Comparison of ENCODE assay signal across 8 mouse cellular contexts in genomic region chr10:57743606-57744016, GRCm38 (mm10). TPM values are rescaled to one million over a fixed set of nuclear protein-coding genes. Genes with fewer than 3 reads are reported as not detected.
DNase-seq lines count a peak whose midpoint lies in the region; ATAC-seq and TF ChIP-seq lines count a peak whose summit lies in the region.

No protein-coding gene starts in this region.

- H3K4me1 ChIP-seq in brown adipose tissue, adult 24 weeks (ENCODE audit: control insufficient read depth, insufficient read depth, insufficient read length, low read length), result no peaks in the 10 kb centered on the region
- H3K4me1 ChIP-seq in forebrain, embryonic 15.5 days, result peaks cover 9% of the 10 kb centered on the region; the same call in 1 of the 2 replicates

- no peaks in the 10 kb centered on the region for H3K9me3 ChIP-seq in forebrain, embryonic 15.5 days

- intact Hi-C loops in gastrocnemius, postnatal 14 days (cut with DNase I; ENCODE audit: low total_unique reads), result loop anchor here (2.0 kb wide), 1 partner anchor 97 kb away; no protein-coding TSS in a partner anchor
- intact Hi-C loops in left cerebral cortex, adult 2 months (cut with DNase I), result loop anchor here (1.0 to 10.0 kb wide), 5 partner anchors 41 to 511 kb away; partner anchors contain the start of genes Fabp7 and Gcc2

- H3K27me3 ChIP-seq in forebrain, embryonic 15.5 days, result no peaks in the 10 kb centered on the region

- peak; percentile 65 for TF ChIP-seq CTCF in left cerebral cortex, adult 2 months (IDR thresholded peaks at IDR 0.05)

- WGBS in forebrain, embryonic 15.5 days, result 1% methylated on average over 6 of the region's 6 CpGs
- 4% methylated on average over 5 of the region's 6 CpGs for WGBS in macrophage (ENCODE audit: missing documents)

- H3K9ac ChIP-seq in forebrain, embryonic 15.5 days (replicated peaks), result peak overlapping the region; percentile 38; the same call in 1 of the 2 replicates

- H3K4me2 ChIP-seq in forebrain, embryonic 15.5 days (replicated peaks), result peak overlapping the region; percentile 50

- H3K36me3 ChIP-seq in forebrain, embryonic 15.5 days, result no peaks in the 10 kb centered on the region
- H3K36me3 ChIP-seq in macrophage (ENCODE audit: inconsistent target), result no peaks in the 10 kb centered on the region

- no peaks in the 10 kb centered on the region for H3K79me2 ChIP-seq in macrophage (ENCODE audit: inconsistent target)

- no peak overlapping the region for H3K27ac ChIP-seq in brown adipose tissue, adult 24 weeks (replicated peaks; ENCODE audit: low read depth, low read length)
- H3K27ac ChIP-seq in forebrain, embryonic 15.5 days (replicated peaks), result no peak overlapping the region
- H3K27ac ChIP-seq in left cerebral cortex, adult 2 months, result no peak overlapping the region
- H3K27ac ChIP-seq in macrophage, result no peak overlapping the region

- peak overlapping the region; percentile 33 for H3K4me3 ChIP-seq in brown adipose tissue, adult 24 weeks (ENCODE audit: insufficient read depth, low read depth, low read length)
- peak overlapping the region; percentile 41 for H3K4me3 ChIP-seq in forebrain, embryonic 15.5 days
- peak overlapping the region; percentile 44 for H3K4me3 ChIP-seq in left cerebral cortex, adult 2 months
- H3K4me3 ChIP-seq in macrophage (ENCODE audit: inconsistent target), result peak overlapping the region; percentile 35

- DNase-seq in gastrocnemius, adult 18-20 months (ENCODE audit: low spot score), result peak; percentile 39
- no peak for DNase-seq in gastrocnemius, postnatal 14 days
- peak; percentile 52 for DNase-seq in hindlimb bud, embryonic 11.5 days (ENCODE audit: extremely low spot score, low read depth, low spot score)
- DNase-seq in left cerebral cortex, adult 2 months (ENCODE audit: extremely low spot score in 1 of 2, low spot score in 2 of 2), result peak; percentile 18 to 22
- DNase-seq in right cerebral cortex, postnatal 14 days, result peak; percentile 7

- peak; percentile 81 for ATAC-seq in forebrain, embryonic 15.5 days (replicated peaks)

RNA-seq across cellular contexts. Expression of gene Fabp7, which starts 41.1 kb away (rescaled TPM):
- total RNA-seq in gastrocnemius, adult 18-20 months (2021), result not detected
- total RNA-seq in gastrocnemius, postnatal 14 days (2021), result under 1 TPM; 0.49 to 0.90 TPM
- not detected in 2 replicates for polyA plus RNA-seq in brown adipose tissue, adult 24 weeks (2012; ENCODE audit: insufficient read depth, insufficient read length, missing spikeins)
- polyA plus RNA-seq in forebrain, embryonic 15.5 days (2015; fragmentation: Nextera tagmentation; extraction: Ambion mirVana), result 1,454 and 1,621 TPM in 2 replicates
- 10 to 100 TPM; 48.7 to 65.4 TPM for total RNA-seq in left cerebral cortex, adult 2 months (2021)
- 1 to 10 TPM in 1 of 26 experiments, not detected in 25; 2.1 TPM for total RNA-seq in macrophage (2018; cell fraction: chromatin; rRNA removed)
- total RNA-seq in macrophage (2018; cell fraction: cytosol; rRNA removed), result under 1 TPM in 12 of 26 experiments, not detected in 14; 0.17 to 0.37 (median 0.25) TPM
- total RNA-seq in macrophage (2018; cell fraction: nucleus; rRNA removed), result 1 to 10 TPM in 2 of 26 experiments, not detected in 24; 2.7 TPM
- 0.55 to 13.8 TPM in 2 of 3 replicates, not detected in the other for polyA plus RNA-seq in macrophage (2018)

RNA-seq across cellular contexts. Expression of gene Smpdl3a, which starts 50.5 kb away (rescaled TPM):
- 10 to 100 TPM; 79.2 to 79.3 TPM for total RNA-seq in gastrocnemius, adult 18-20 months (2021)
- 10 to 100 TPM; 20.7 to 27.5 TPM for total RNA-seq in gastrocnemius, postnatal 14 days (2021)
- polyA plus RNA-seq in brown adipose tissue, adult 24 weeks (2012; ENCODE audit: insufficient read depth, insufficient read length, missing spikeins), result 112 and 154 TPM in 2 replicates
- polyA plus RNA-seq in forebrain, embryonic 15.5 days (2015; fragmentation: Nextera tagmentation; extraction: Ambion mirVana), result 13.1 and 15.9 TPM in 2 replicates
- 10 to 100 TPM; 22.0 to 26.4 TPM for total RNA-seq in left cerebral cortex, adult 2 months (2021)
- total RNA-seq in macrophage (2018; cell fraction: chromatin; rRNA removed), result 10 to 100 TPM in 12 of 26 experiments, 1 to 10 TPM in 14; 2.9 to 20.5 (median 9.4) TPM
- total RNA-seq in macrophage (2018; cell fraction: cytosol; rRNA removed), result 100 to 1,000 TPM; 158 to 236 (median 192) TPM
- 100 to 1,000 TPM in 16 of 26 experiments, 10 to 100 TPM in 10; 19.1 to 164 (median 109) TPM for total RNA-seq in macrophage (2018; cell fraction: nucleus; rRNA removed)
- polyA plus RNA-seq in macrophage (2018), result 278 to 290 TPM (median 281 TPM) in 3 replicates

Comparison
In these comparisons a context has a peak if more than half of its experiments do, and no peak if none do; other contexts are left out.
1. RNA of gene Fabp7, which starts 41.1 kb away (total RNA-seq): 48.7 to 65.4 TPM in left cerebral cortex, adult 2 months; 0.49 to 0.90 TPM in gastrocnemius, postnatal 14 days and not detected in gastrocnemius, adult 18-20 months; every median in the first group is over 10 times any median in the second.
2. Peak in every context shown above with its lines, with median percentiles within 50 percentile points of each other: H3K4me3 ChIP-seq.